Mouse (Mus musculus) forebrain, embryonic 11.5 days (tissue): ENCODE data around the gene 2010111I01Rik. TPM values are rescaled to one million over a fixed set of nuclear protein-coding genes. Genes with fewer than 3 reads are reported as not detected.

Experiments used
- ATAC-seq: fragments of 200-750 bp; cut with Nextera tagmentation; replicated peaks from 2 replicates; pipeline ENCODE4 v1.8.0; 2017; ENCODE audit warnings: moderate TSS enrichment; ENCODE audit not compliant: low FRiP score
- DNase-seq: peaks from one replicate; pipeline ENCODE4 v3.0.0-alpha.2; 2017; ENCODE audit warnings: low spot score
- H3K27ac ChIP-seq: fragments of 300-500 bp; sonication (generic); 2 replicates; pipeline ENCODE4 v1.5.1; 2014; ENCODE audit warnings: low read depth, low read length
- H3K27me3 ChIP-seq: fragments of 300-500 bp; sonication (generic); 2 replicates; pipeline ENCODE4 v1.6.1; 2014; ENCODE audit warnings: mild to moderate bottlenecking, low read length, mixed read lengths; ENCODE audit not compliant: control insufficient read depth, insufficient read depth
- H3K36me3 ChIP-seq: fragments of 300-500 bp; sonication (generic); 2 replicates; pipeline ENCODE4 v1.6.1; 2014; ENCODE audit warnings: mild to moderate bottlenecking, low read length, moderate library complexity, mixed read lengths; ENCODE audit not compliant: control insufficient read depth, insufficient read depth
- H3K4me1 ChIP-seq: fragments of 300-500 bp; sonication (generic); replicated peaks from 2 replicates; pipeline ENCODE4 v1.6.1; 2014; ENCODE audit warnings: low read length, mixed read lengths; ENCODE audit not compliant: control insufficient read depth, insufficient read depth
- H3K4me2 ChIP-seq: fragments of 300-500 bp; sonication (generic); 2 replicates; pipeline ENCODE4 v1.6.1; 2014; ENCODE audit warnings: low read depth, mild to moderate bottlenecking, low read length, moderate library complexity, mixed read lengths; ENCODE audit not compliant: severe bottlenecking
- H3K4me3 ChIP-seq: fragments of 300-500 bp; sonication (generic); 2 replicates; pipeline ENCODE4 v1.5.1; 2014; ENCODE audit warnings: low read depth, low read length
- H3K9ac ChIP-seq: fragments of 300-500 bp; sonication (generic); 2 replicates; pipeline ENCODE4 v1.6.1; 2014; ENCODE audit warnings: low read length
- H3K9me3 ChIP-seq: fragments of 300-500 bp; sonication (generic); 2 replicates; pipeline ENCODE4 v1.6.1; 2016; ENCODE audit warnings: low read length, mixed read lengths; ENCODE audit not compliant: control insufficient read depth
- WGBS: fragments of 180-500 bp; shearing (Covaris S2); extraction: QIAGEN DNeasy Blood & Tissue Kit; methylation state at CpG from one replicate; pipeline ENCODE4 v1.1.7; 2014; 5-methylcytosine and 5-hydroxymethylcytosine counted together
- polyA plus RNA-seq: library from polyadenylated mRNA; unstranded; fragments of >200 nt; fragmentation: Nextera tagmentation; extraction: Ambion mirVana; gene quantifications from 2 replicates; pipeline ENCODE4 v1.2.1, GENCODE M21; 2014

The 2010111I01Rik gene
- polyA plus RNA-seq, 1 experiment from 2014 or later: 38.9 TPM

DNA sequence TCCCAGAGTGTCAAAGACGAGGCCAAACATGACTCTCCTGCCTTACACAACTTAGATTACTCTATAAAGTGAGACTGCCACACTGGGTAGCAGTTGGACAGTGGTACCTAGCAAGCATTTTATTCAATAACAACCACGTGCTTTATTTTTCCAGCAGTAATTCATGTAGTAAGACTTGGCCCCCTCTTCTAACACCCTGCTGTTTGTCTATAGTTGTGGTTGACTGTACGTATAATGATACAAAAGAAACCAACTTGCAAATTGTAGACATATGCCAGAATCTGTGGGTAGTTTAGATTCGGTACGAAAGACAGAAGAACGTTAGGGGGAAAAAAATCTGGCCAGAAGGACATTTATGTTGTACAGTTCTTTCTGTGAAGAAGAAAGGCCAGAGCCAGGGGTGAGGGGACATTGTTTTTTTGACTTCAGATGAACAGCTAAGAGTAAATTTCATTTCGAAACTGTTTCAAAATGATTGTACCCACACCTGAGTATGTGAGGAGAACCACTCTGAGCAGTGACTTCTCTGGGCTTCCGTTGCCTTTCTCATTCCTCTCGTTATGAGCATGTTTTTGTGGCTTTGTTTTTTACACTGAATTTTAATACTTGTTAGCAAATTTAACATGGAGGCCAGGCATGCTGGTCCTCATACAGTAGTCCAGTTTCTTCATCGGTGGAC is 309.9 kb downstream of the 2010111I01Rik start:
- peaks cover 15% of the 10 kb centered on the region for H3K4me1 ChIP-seq
- no peaks in the 10 kb centered on the region for H3K9me3 ChIP-seq
- no peak for DNase-seq
- no peaks in the 10 kb centered on the region for H3K36me3 ChIP-seq
- no peak for ATAC-seq
- no peak overlapping the region for H3K27ac ChIP-seq
- H3K9ac ChIP-seq: no peak overlapping the region
- no peak overlapping the region for H3K4me3 ChIP-seq
- H3K4me2 ChIP-seq: no peak overlapping the region
- WGBS: 83% methylated on average over 10 of the region's 10 CpGs
- peaks cover 10% of the 10 kb centered on the region; the same call in 1 of the 2 replicates for H3K27me3 ChIP-seq

DNA sequence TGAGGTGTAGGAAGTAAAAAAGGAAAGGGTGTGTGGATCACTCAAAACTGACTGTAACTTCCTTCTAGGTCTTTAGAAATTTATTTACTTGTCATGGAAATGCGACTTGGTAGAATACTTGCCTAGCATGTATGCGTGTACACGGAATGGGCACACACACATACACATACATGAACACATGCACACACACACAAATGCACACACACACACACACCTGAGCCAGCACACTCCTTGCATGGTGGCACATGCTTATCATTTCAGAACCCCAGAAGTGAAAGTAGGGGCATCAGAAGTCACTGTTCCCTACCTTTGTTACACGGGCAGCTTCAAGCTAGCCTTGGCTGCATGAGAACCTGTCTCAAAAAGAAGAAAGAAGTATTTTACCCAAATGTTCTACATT is 311.7 kb downstream of the 2010111I01Rik start:
- Histone ChIP-seq H3K4me2 (no peak overlapping the region), H3K9me3 (no peaks in the 10 kb centered on the region), H3K27me3 (peaks cover 2% of the 10 kb centered on the region; the same call in 1 of the 2 replicates), H3K9ac (no peak overlapping the region), H3K27ac (no peak overlapping the region), H3K36me3 (no peaks in the 10 kb centered on the region), H3K4me3 (no peak overlapping the region), H3K4me1 (peaks cover 15% of the 10 kb centered on the region)
- DNase-seq: no peak
- WGBS: 97% methylated on average over 4 of the region's 4 CpGs
- no peak for ATAC-seq

DNA sequence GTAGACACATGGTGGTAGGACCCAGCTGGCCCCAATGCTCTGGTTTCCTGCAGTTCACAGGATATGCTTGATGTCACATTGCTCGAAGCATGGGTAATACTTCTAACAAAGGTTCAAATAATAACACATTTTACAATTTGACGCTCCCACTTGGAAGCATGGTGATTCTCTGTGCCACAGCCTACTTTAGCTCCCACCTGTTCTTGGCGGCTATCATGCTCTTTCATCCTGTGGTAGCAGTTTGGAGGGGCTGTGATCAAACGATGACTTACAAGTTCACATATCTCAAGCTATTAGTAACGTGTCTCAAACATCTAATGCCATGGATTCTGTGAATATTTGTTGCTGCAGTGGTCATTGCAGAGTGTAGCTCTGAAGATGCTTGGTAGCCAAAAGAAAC is 312.6 kb downstream of the 2010111I01Rik start:
- peaks cover 12% of the 10 kb centered on the region for H3K4me1 ChIP-seq
- no peak overlapping the region for H3K9ac ChIP-seq
- H3K9me3 ChIP-seq: no peaks in the 10 kb centered on the region
- WGBS: 79% methylated on average over 5 of the region's 5 CpGs
- H3K27ac ChIP-seq: no peak overlapping the region
- no peaks in the 10 kb centered on the region for H3K36me3 ChIP-seq
- H3K4me2 ChIP-seq: no peak overlapping the region
- ATAC-seq: no peak
- H3K4me3 ChIP-seq: no peak overlapping the region
- DNase-seq: no peak
- H3K27me3 ChIP-seq: peaks cover 2% of the 10 kb centered on the region; the same call in 1 of the 2 replicates

DNA sequence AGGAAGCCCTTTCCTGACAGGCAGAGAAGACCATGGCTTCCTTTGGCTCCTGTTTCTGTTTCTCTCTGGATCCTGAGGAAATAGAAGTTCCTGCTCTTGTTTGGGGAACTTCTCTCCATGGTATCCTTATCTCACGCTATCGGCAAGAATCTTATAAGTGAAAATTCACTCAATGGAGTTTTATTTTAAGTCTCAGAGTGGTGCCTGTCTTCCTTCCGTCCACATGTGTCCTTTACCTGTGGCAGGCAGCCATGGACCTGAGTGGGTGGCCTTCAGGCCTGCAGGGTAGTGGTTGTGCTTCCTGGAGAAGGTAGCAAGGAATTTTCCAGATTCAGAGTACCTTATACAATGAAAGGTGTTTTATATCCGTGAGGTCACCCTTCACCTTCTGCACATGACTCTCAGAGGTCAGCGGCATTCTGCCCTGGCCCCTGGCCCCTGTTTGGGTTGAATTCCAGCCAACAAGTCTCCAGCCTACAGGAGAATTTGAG is 313.5 kb downstream of the 2010111I01Rik start:
- H3K4me2 ChIP-seq: no peak overlapping the region
- H3K27me3 ChIP-seq: no peaks in the 10 kb centered on the region
- H3K27ac ChIP-seq: 0 out of 2 replicates have a peak overlapping the region, but pooled peaks have one; percentile 28
- H3K4me3 ChIP-seq: no peak overlapping the region
- no peaks in the 10 kb centered on the region for H3K36me3 ChIP-seq
- H3K9ac ChIP-seq: no peak overlapping the region
- peaks cover 12% of the 10 kb centered on the region for H3K4me1 ChIP-seq
- WGBS: 67% methylated on average over 5 of the region's 5 CpGs
- H3K9me3 ChIP-seq: no peaks in the 10 kb centered on the region
- DNase-seq: peak; percentile 35
- no peak for ATAC-seq

DNA sequence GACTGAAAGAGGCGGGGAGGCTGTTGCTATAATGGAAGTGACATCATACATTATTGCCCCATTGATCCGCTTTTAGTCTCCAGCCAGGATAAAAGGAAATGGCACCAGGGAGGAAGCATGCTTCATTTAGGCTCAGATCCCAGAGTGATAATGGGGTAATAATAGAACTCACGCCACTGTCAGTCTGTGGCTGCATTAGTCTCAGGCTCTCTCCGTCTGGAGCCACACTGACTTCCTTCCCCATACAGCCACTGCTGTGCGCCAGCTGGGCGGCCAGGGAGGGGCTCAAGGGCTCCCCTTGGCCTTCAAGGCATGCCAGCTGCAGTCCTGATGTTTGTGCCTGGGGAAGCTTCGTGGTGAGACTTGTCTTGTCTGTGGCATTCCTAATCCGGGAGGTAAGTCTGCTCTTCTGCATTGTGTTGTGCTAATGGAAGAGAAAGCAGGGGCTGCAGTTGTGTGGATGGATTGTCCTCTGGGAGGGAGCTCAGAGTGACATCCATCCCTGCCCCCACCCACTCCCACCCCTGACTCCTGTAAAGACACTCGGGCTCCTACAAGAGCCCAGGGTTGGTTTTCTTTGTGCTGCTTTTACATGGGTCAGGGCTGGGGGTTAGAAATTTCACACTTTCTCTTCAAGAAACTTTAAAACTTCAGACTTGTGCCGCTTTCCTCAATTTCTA is 314.2 kb downstream of the 2010111I01Rik start:
- peaks cover 12% of the 10 kb centered on the region for H3K4me1 ChIP-seq
- H3K36me3 ChIP-seq: no peaks in the 10 kb centered on the region
- no peaks in the 10 kb centered on the region for H3K9me3 ChIP-seq
- no peaks in the 10 kb centered on the region for H3K27me3 ChIP-seq
- DNase-seq (peak; percentile 63), ATAC-seq (peak; percentile 78)
- H3K4me2 ChIP-seq: no peak overlapping the region
- WGBS: 13% methylated on average over 10 of the region's 10 CpGs
- no peak overlapping the region for H3K4me3 ChIP-seq
- peak overlapping the region; percentile 9; the same call in 1 of the 2 replicates for H3K9ac ChIP-seq
- H3K27ac ChIP-seq: no peak overlapping the region; the same call in 1 of the 2 replicates

DNA sequence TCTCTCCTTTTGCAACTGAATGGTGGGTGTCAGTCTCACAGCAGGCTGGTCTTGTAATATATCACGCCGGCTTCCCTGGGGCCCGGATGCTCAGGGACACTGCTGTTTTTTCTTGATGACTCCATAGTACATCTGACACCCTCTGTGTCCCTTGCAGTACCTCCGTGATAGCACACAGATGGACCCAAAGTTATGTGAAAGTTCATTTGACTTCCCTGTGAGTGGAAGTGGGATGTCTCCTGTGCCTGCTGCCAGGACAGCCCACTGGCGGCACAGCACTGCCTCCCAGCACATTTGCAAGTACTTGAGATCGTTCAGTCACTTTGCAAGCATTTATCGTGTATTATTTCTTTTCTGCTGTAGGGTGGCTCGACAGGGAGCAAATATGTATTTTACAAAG is 315.1 kb downstream of the 2010111I01Rik start:
- H3K27ac ChIP-seq: no peak overlapping the region
- H3K4me1 ChIP-seq: peaks cover 12% of the 10 kb centered on the region
- ATAC-seq (no peak), DNase-seq (peak; percentile 40)
- no peaks in the 10 kb centered on the region for H3K27me3 ChIP-seq
- H3K9me3 ChIP-seq: no peaks in the 10 kb centered on the region
- no peak overlapping the region for H3K4me2 ChIP-seq
- 66% methylated on average over 8 of the region's 8 CpGs for WGBS
- H3K36me3 ChIP-seq: no peaks in the 10 kb centered on the region
- no peak overlapping the region for H3K4me3 ChIP-seq
- no peak overlapping the region for H3K9ac ChIP-seq

DNA sequence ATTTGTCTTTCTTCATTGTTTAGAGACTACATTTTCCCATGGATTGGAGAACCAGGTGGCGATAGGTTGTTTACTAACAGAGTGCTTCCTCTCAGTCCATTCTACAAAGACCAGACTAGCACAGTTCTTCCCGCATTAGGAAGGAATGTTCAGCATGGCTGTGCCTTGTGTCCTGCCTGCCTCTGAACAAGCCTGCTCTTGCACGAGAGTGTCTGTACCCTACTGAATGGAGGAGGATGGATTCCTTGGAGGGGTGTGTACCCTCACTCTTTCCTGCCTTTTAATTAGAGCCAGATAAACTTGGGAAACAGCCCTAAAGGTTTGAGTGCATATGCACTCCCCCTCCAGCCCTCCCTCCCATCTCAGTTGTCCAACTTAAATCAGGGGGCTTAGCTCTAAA is 315.7 kb downstream of the 2010111I01Rik start:
- ATAC-seq: no peak
- peaks cover 12% of the 10 kb centered on the region for H3K4me1 ChIP-seq
- H3K36me3 ChIP-seq: no peaks in the 10 kb centered on the region; the same call in 1 of the 2 replicates
- H3K9me3 ChIP-seq: no peaks in the 10 kb centered on the region
- H3K4me3 ChIP-seq: no peak overlapping the region
- no peak overlapping the region for H3K9ac ChIP-seq
- H3K27me3 ChIP-seq: no peaks in the 10 kb centered on the region
- H3K4me2 ChIP-seq: no peak overlapping the region
- no peak for DNase-seq
- WGBS: 42% methylated on average over 3 of the region's 3 CpGs
- H3K27ac ChIP-seq: no peak overlapping the region

DNA sequence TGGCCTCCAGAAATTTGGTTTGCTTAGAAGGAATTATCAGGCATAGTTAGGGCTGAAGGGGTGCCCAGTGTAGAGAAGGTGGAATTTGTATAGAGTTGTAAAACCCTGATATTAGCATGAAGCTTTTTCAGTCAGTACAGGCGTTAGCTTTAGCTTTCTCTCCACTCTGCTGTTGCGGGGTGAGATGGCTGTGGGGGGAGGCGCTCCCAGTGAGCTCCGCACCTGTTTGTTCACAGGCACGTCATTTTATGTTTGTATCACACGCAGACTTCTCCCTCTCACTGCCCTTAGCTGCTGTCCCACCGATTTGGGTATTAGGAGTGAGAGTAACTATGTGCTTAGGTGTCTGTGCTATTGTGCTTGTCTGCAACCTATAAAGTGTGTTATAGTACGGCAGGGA is 316.5 kb downstream of the 2010111I01Rik start:
- Histone ChIP-seq H3K27me3 (no peaks in the 10 kb centered on the region), H3K36me3 (no peaks in the 10 kb centered on the region; the same call in 1 of the 2 replicates), H3K4me1 (peaks cover 12% of the 10 kb centered on the region), H3K27ac (no peak overlapping the region), H3K9ac (no peak overlapping the region), H3K4me2 (no peak overlapping the region), H3K9me3 (no peaks in the 10 kb centered on the region), H3K4me3 (no peak overlapping the region)
- DNase-seq: no peak
- WGBS: 85% methylated on average over 8 of the region's 8 CpGs
- ATAC-seq: no peak
